Mouse (Mus musculus) MEL (cell line): Measurements from ENCODE around the gene Rnf121. TPM values are rescaled to one million over a fixed set of nuclear protein-coding genes. Genes with fewer than 3 reads are reported as not detected.

ENCODE experiments used
- DNase-seq: peaks from one replicate; pipeline ENCODE4 v3.0.0; 2011; ENCODE audit warnings: low read depth, low spot score
- H3K27ac ChIP-seq: 2 replicates; pipeline ENCODE4 v1.5.1; 2012; ENCODE audit warnings: low read depth, mild to moderate bottlenecking, control low read depth, low read length, moderate library complexity; ENCODE audit not compliant: control insufficient read depth
- H3K27me3 ChIP-seq, 2 experiments: fragments of 150-350 bp in 1 of 2; sonication (generic) in 1 of 2; 2 replicates each; pipeline ENCODE4 v1.6.1; 2012; ENCODE audit warnings: low read length in 2 of 2, mild to moderate bottlenecking in 2 of 2, improper control_type of control experiment in 1 of 2, moderate library complexity in 1 of 2; ENCODE audit not compliant: insufficient read depth in 2 of 2, control insufficient read depth in 1 of 2
- H3K36me3 ChIP-seq, 2 experiments: 2 replicates each; pipeline ENCODE4 v1.6.1; 2012 to 2014; ENCODE audit warnings: low read length in 2 of 2, improper control_type of control experiment in 1 of 2, inconsistent platforms in 1 of 2, mild to moderate bottlenecking in 1 of 2; ENCODE audit not compliant: insufficient read depth in 2 of 2, control insufficient read depth in 1 of 2
- H3K4me1 ChIP-seq, 2 experiments: fragments of 150-350 bp in 1 of 2; sonication (generic) in 1 of 2; 2 replicates each; pipeline ENCODE4 v1.6.1; 2012; ENCODE audit warnings: low read length in 2 of 2, improper control_type of control experiment in 1 of 2, mild to moderate bottlenecking in 1 of 2; ENCODE audit not compliant: insufficient read depth in 2 of 2, control insufficient read depth in 1 of 2
- H3K4me3 ChIP-seq, 2 experiments: fragments of 150-350 bp in 1 of 2; sonication (generic) in 1 of 2; 2 replicates each; pipeline ENCODE4 v1.5.1; 2012; ENCODE audit warnings: low read depth in 2 of 2, low read length in 2 of 2, mild to moderate bottlenecking in 2 of 2, moderate library complexity in 2 of 2, control low read depth in 1 of 2, improper control_type of control experiment in 1 of 2; ENCODE audit not compliant: control insufficient read depth in 1 of 2, insufficient read depth in 1 of 2
- H3K79me2 ChIP-seq: 2 replicates; pipeline ENCODE4 v1.6.1; 2012; ENCODE audit warnings: mild to moderate bottlenecking, low read length, moderate library complexity; ENCODE audit not compliant: control insufficient read depth, poor library complexity, insufficient read depth
- H3K9ac ChIP-seq: 2 replicates; pipeline ENCODE4 v1.6.1; 2012; ENCODE audit warnings: low read depth, mild to moderate bottlenecking, control low read depth, low read length, moderate library complexity; ENCODE audit not compliant: control insufficient read depth, poor library complexity, severe bottlenecking
- H3K9me3 ChIP-seq: fragments of 150-350 bp; sonication (generic); replicated peaks from 2 replicates; pipeline ENCODE4 v1.6.1; 2012; ENCODE audit warnings: mild to moderate bottlenecking, low read length, improper control_type of control experiment, moderate library complexity; ENCODE audit not compliant: insufficient read depth
- BHLHE40 ChIP-seq: IDR thresholded peaks from 2 replicates; pipeline ENCODE4 v1.6.1; 2012; ENCODE audit warnings: low read depth, mild to moderate bottlenecking, inconsistent platforms, low read length, improper control_type of control experiment, borderline replicate concordance
- CHD2 ChIP-seq: IDR thresholded peaks from 2 replicates; pipeline ENCODE4 v1.6.1; 2011; ENCODE audit warnings: low read length, improper control_type of control experiment
- CTCF ChIP-seq, 3 experiments: IDR thresholded peaks in 2 of 3; conservative IDR thresholded peaks in 1 of 3; 2 replicates each; pipeline ENCODE4 v1.5.1; 2011 to 2012; ENCODE audit warnings: low read length in 3 of 3, low read depth in 2 of 3, mild to moderate bottlenecking in 2 of 3, improper control_type of control experiment in 1 of 3, inconsistent platforms in 1 of 3, mixed read lengths in 1 of 3, moderate library complexity in 1 of 3; ENCODE audit not compliant: control insufficient read depth in 1 of 3, insufficient read depth in 1 of 3, poor library complexity in 1 of 3, severe bottlenecking in 1 of 3
- ELF1 ChIP-seq: IDR thresholded peaks from 2 replicates; pipeline ENCODE4 v1.6.1; 2014; ENCODE audit warnings: low read depth, mild to moderate bottlenecking, inconsistent platforms, low read length, improper control_type of control experiment, moderate library complexity
- EP300 ChIP-seq, 2 experiments: IDR thresholded peaks; 2 replicates each; pipeline ENCODE4 v1.6.1; 2011; ENCODE audit warnings: improper control_type of control experiment in 2 of 2, low read length in 2 of 2, low read depth in 1 of 2, mild to moderate bottlenecking in 1 of 2
- ETS1 ChIP-seq: IDR thresholded peaks from 2 replicates; pipeline ENCODE4 v1.6.1; 2012; ENCODE audit warnings: low read depth, mild to moderate bottlenecking, inconsistent platforms, low read length, improper control_type of control experiment, moderate library complexity
- GABPA ChIP-seq: IDR thresholded peaks from 2 replicates; pipeline ENCODE4 v1.6.1; 2012; ENCODE audit warnings: low read depth, mild to moderate bottlenecking, inconsistent platforms, low read length, improper control_type of control experiment, moderate library complexity
- HCFC1 ChIP-seq: IDR thresholded peaks from 2 replicates; pipeline ENCODE4 v1.6.1; 2012; ENCODE audit warnings: low read depth, mild to moderate bottlenecking, inconsistent platforms, low read length, improper control_type of control experiment, moderate library complexity
- MAX ChIP-seq: IDR thresholded peaks from 2 replicates; pipeline ENCODE4 v1.6.1; 2011; ENCODE audit warnings: low read length, improper control_type of control experiment
- MXI1 ChIP-seq: IDR thresholded peaks from 2 replicates; pipeline ENCODE4 v1.6.1; 2011; ENCODE audit warnings: mild to moderate bottlenecking, low read depth, low read length, improper control_type of control experiment
- MYB ChIP-seq: IDR thresholded peaks from 2 replicates; pipeline ENCODE4 v1.6.1; 2011; ENCODE audit warnings: mild to moderate bottlenecking, low read depth, low read length, improper control_type of control experiment
- MYC ChIP-seq: IDR thresholded peaks from 2 replicates; pipeline ENCODE4 v1.6.1; 2011; ENCODE audit warnings: low read depth, mild to moderate bottlenecking, low read length, improper control_type of control experiment, moderate library complexity
- NELFE ChIP-seq: IDR thresholded peaks from 2 replicates; pipeline ENCODE4 v1.6.1; 2011; ENCODE audit warnings: low read depth, low read length, improper control_type of control experiment
- NRF1 ChIP-seq: IDR thresholded peaks from 2 replicates; pipeline ENCODE4 v1.6.1; 2014; ENCODE audit warnings: low read depth, mild to moderate bottlenecking, inconsistent platforms, low read length, improper control_type of control experiment, moderate library complexity; ENCODE audit not compliant: poor library complexity, insufficient read depth, severe bottlenecking
- POLR2AphosphoS2 ChIP-seq: IDR thresholded peaks from 2 replicates; pipeline ENCODE4 v1.6.1; 2011; ENCODE audit warnings: low read length, improper control_type of control experiment
- POLR2AphosphoS5 ChIP-seq: IDR thresholded peaks from 2 replicates; pipeline ENCODE4 v1.6.1; 2012; ENCODE audit warnings: low read depth, borderline replicate concordance, mild to moderate bottlenecking, inconsistent platforms, low read length, moderate library complexity, mixed read lengths
- RAD21 ChIP-seq: IDR thresholded peaks from 2 replicates; pipeline ENCODE4 v1.6.1; 2011; ENCODE audit warnings: mild to moderate bottlenecking, low read depth, low read length, improper control_type of control experiment
- SMC3 ChIP-seq: IDR thresholded peaks from 2 replicates; pipeline ENCODE4 v1.6.1; 2011; ENCODE audit warnings: low read depth, low read length, improper control_type of control experiment
- TBP ChIP-seq: IDR thresholded peaks from 2 replicates; pipeline ENCODE4 v1.8.0; 2011; ENCODE audit warnings: low read depth, low read length, improper control_type of control experiment
- TCF12 ChIP-seq: IDR thresholded peaks from 2 replicates; pipeline ENCODE4 v1.6.1; 2014; ENCODE audit warnings: low read depth, mild to moderate bottlenecking, inconsistent platforms, low read length, improper control_type of control experiment, moderate library complexity
- USF1 ChIP-seq: IDR thresholded peaks from 2 replicates; pipeline ENCODE4 v1.6.1; 2014; ENCODE audit warnings: low read depth, mild to moderate bottlenecking, inconsistent platforms, low read length, improper control_type of control experiment, moderate library complexity
- USF2 ChIP-seq, 2 experiments: IDR thresholded peaks; 2 replicates each; pipeline ENCODE4 v1.6.1; 2011 to 2012; ENCODE audit warnings: improper control_type of control experiment in 2 of 2, low read length in 2 of 2, borderline replicate concordance in 1 of 2, inconsistent platforms in 1 of 2, low read depth in 1 of 2, mild to moderate bottlenecking in 1 of 2; ENCODE audit not compliant: insufficient read depth in 1 of 2
- ZC3H11A ChIP-seq: IDR thresholded peaks from 2 replicates; pipeline ENCODE4 v1.6.1; 2012; ENCODE audit warnings: low read depth, mild to moderate bottlenecking, inconsistent platforms, low read length, improper control_type of control experiment
- ZKSCAN1 ChIP-seq: IDR thresholded peaks from 2 replicates; pipeline ENCODE4 v1.6.1; 2012; ENCODE audit warnings: low read depth, mild to moderate bottlenecking, inconsistent platforms, low read length, improper control_type of control experiment, moderate library complexity
- ZNF384 ChIP-seq: IDR thresholded peaks from 2 replicates; pipeline ENCODE4 v1.6.1; 2012; ENCODE audit warnings: low read depth, mild to moderate bottlenecking, inconsistent platforms, low read length, improper control_type of control experiment
- polyA plus RNA-seq, 2 experiments: library from polyadenylated mRNA; stranded (reverse) in 1 of 2; unstranded in 1 of 2; fragments of >175 nt in 1 of 2; fragments of >200 nt in 1 of 2; gene quantifications; 2 replicates each; pipeline versions ENCODE4 v1.2.1 to v1.2.4; 2012; ENCODE audit warnings: low replicate concordance in 2 of 2, low read depth in 1 of 2; ENCODE audit not compliant: insufficient read length in 2 of 2, insufficient read depth in 1 of 2, missing spikeins in 1 of 2
- total RNA-seq: library from RNA; depleted of rRNA; stranded (reverse); fragments of 300-350 nt; gene quantifications from 2 replicates; pipeline ENCODE4 v1.2.3, GENCODE M21; 2012

The Rnf121 gene
- total and polyA plus RNA-seq, 3 experiments, result 16.0 to 18.5 TPM; not detected in 1

DNA sequence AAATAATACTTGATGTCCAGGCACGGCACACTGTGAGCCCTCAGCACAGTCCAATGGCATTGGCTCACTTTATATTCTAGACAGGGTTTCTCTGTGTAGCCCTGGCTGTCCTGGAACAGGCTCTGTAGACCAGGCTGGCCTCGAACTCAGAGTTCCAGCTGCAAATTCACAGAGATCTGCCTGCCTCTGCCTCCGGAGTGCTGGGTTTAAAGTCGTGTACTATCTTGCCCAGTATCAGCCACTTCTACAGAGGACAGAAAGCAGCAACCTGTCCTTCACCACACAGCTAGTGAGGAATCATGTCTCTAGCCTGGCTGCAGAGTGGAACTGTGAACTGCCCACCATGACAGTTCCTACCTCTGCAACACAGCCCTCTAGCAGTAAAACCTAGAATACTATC is 44.5 kb upstream of the Rnf121 start:
- Histone ChIP-seq H3K9ac (no peak overlapping the region), H3K36me3 (no peaks in the 10 kb centered on the region), H3K79me2 (no peaks in the 10 kb centered on the region), H3K27me3 (peaks cover 0 to 2% of the 10 kb centered on the region in 2 experiments; a peak in 3 of 4 replicates), H3K9me3 (no peaks in the 10 kb centered on the region), H3K4me3 (no peak overlapping the region), H3K4me1 (no peaks in the 10 kb centered on the region), H3K27ac (no peak overlapping the region)
- no peak for TF ChIP-seq NELFE
- TF ChIP-seq MYC, result no peak
- DNase-seq, result no peak

DNA sequence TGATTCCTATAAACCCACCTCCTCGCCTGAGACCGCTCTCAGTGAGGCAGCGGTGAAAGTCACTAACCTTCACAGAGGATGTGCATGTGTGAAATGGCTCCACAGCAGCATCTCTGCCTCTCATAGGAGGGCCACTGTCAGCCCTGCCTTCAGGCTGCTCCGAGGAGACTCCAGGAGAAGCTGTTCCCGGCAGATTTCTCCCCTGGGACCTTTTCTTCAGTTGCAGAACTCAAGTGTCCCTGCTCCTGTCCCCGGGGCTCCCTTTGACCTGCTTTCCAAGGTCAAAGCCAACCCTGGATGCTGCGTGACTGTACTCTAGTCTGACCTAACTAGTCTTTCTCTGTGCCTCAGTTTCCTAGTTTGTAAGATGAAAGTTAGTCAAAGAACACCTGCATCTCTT is 43.9 kb upstream of the Rnf121 start, which contains the start of gene Art5:
Art5 (minus strand) TSS at position 319 of the 400 bp plus-strand sequence.
- no peak for DNase-seq
- H3K9me3 ChIP-seq, result no peaks in the 10 kb centered on the region
- no peaks in the 10 kb centered on the region for H3K79me2 ChIP-seq
- H3K9ac ChIP-seq, result no peak within 1 kb of the TSS
- H3K36me3 ChIP-seq, result no peaks in the 10 kb centered on the region
- H3K27ac ChIP-seq, result no peak within 1 kb of the TSS
- H3K4me1 ChIP-seq, result 0 out of 4 replicates have a peak, but pooled peaks cover 0 to under 1% of the 10 kb centered on the region in 2 experiments
- peaks cover 0 to 2% of the 10 kb centered on the region in 2 experiments; a peak in 3 of 4 replicates for H3K27me3 ChIP-seq
- no peak within 1 kb of the TSS for H3K4me3 ChIP-seq
- TF ChIP-seq ZNF384, result no peak
- TF ChIP-seq GABPA, result no peak
- no peak for TF ChIP-seq ZKSCAN1
- TF ChIP-seq ETS1, result no peak
- TF ChIP-seq CHD2, result no peak
- TF ChIP-seq EP300 (IDR thresholded peaks at IDR 0.05; ENCODE audit: low read depth in 1 of 2, low read length in 2 of 2), result no peak
- no peak for TF ChIP-seq POLR2AphosphoS5
- TF ChIP-seq ZC3H11A, result no peak
- TF ChIP-seq HCFC1, result no peak
- TF ChIP-seq RAD21, result no peak
- TF ChIP-seq TCF12, result no peak
- TF ChIP-seq MXI1, result no peak
- TF ChIP-seq USF2 (IDR thresholded peaks at IDR 0.05; ENCODE audit: borderline replicate concordance in 1 of 2, insufficient read depth in 1 of 2, low read depth in 1 of 2, low read length in 2 of 2), result no peak

DNA sequence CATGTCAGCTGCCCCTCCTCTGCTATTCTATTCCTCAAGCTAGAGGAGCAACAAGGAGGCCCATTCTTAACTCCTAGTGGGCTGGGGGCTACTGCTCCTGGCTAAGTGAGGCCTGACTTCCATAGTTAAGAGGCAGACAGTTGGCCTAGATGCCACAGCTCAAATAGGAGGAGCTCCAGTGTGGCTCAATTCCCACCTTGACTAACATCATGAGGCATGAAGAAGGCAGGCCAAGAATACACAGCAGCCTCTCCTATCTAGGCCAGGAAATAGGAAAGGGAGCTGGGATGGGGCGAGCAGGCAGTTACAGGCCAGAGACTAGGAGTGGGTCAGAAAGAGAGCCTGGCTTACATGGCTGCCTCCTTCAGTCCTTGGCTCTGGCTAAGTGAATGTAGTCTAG is 42.9 kb upstream of the Rnf121 start:
- Histone ChIP-seq H3K4me1 (peaks cover 4 to 5% of the 10 kb centered on the region in 2 experiments), H3K9me3 (no peaks in the 10 kb centered on the region), H3K27ac (no peak overlapping the region), H3K4me3 (no peak overlapping the region), H3K36me3 (peaks cover 0 to under 1% of the 10 kb centered on the region in 2 experiments; a peak in 1 of 4 replicates), H3K9ac (no peak overlapping the region), H3K79me2 (no peaks in the 10 kb centered on the region), H3K27me3 (peaks cover 0 to 2% of the 10 kb centered on the region in 2 experiments; a peak in 3 of 4 replicates)
- no peak for DNase-seq
- TF ChIP-seq MAX, result no peak
- no peak for TF ChIP-seq CTCF (IDR thresholded peaks at IDR 0.05 in 2 of 3, conservative IDR thresholded peaks at IDR 0.05 in 1 of 3; ENCODE audit: control insufficient read depth in 1 of 3, insufficient read depth in 1 of 3, low read depth in 2 of 3, low read length in 3 of 3, poor library complexity in 1 of 3, severe bottlenecking in 1 of 3)
- no peak for TF ChIP-seq BHLHE40
- TF ChIP-seq ZKSCAN1, result no peak
- TF ChIP-seq SMC3, result no peak
- TF ChIP-seq NELFE, result no peak
- TF ChIP-seq NRF1, result no peak
- no peak for TF ChIP-seq TBP
- no peak for TF ChIP-seq ELF1
- no peak for TF ChIP-seq GABPA
- no peak for TF ChIP-seq TCF12
- no peak for TF ChIP-seq HCFC1
- TF ChIP-seq USF1, result no peak
- no peak for TF ChIP-seq USF2 (IDR thresholded peaks at IDR 0.05; ENCODE audit: borderline replicate concordance in 1 of 2, insufficient read depth in 1 of 2, low read depth in 1 of 2, low read length in 2 of 2)
- no peak for TF ChIP-seq ZNF384
- no peak for TF ChIP-seq EP300 (IDR thresholded peaks at IDR 0.05; ENCODE audit: low read depth in 1 of 2, low read length in 2 of 2)
- no peak for TF ChIP-seq POLR2AphosphoS2
- TF ChIP-seq MYB, result no peak
